Mouse (Mus musculus) layer of hippocampus, postnatal 36 days (tissue): ENCODE measurements around the gene Ikzf3. TPM values are rescaled to one million over a fixed set of nuclear protein-coding genes. Genes with fewer than 3 reads are reported as not detected.

Source experiments
- DNase-seq, 2 experiments: peaks; one replicate each; pipeline ENCODE4 v3.0.0; 2022
- total RNA-seq, 2 experiments: library from RNA; stranded (reverse); gene quantifications; 2 replicates each; pipeline ENCODE4 v1.2.3; 2021

Ikzf3 gene
- total RNA-seq, 2 experiments from 2014 or later = not detected

GRCm38 (mm10) chr11:98568326-98568725 lies 22.5 kb upstream of the Ikzf3 start:
- DNase-seq = no peak

GRCm38 (mm10) chr11:98563921-98564414 lies 18.1 kb upstream of the Ikzf3 start:
- DNase-seq = no peak

GRCm38 (mm10) chr11:98563025-98563424 lies 17.2 kb upstream of the Ikzf3 start:
- no peak for DNase-seq

- no peak for DNase-seq
These were observed 15.1 kb upstream of the Ikzf3 start for GRCm38 (mm10) chr11:98560942-98561341.

- DNase-seq = no peak
These were observed 9.4 kb upstream of the Ikzf3 start for GRCm38 (mm10) chr11:98555124-98555700.

- DNase-seq = no peak
These were observed 8.1 kb upstream of the Ikzf3 start for GRCm38 (mm10) chr11:98553966-98554365.

- peak; percentile 92 to 93 for DNase-seq
These were observed 5.4 kb upstream of the Ikzf3 start, which contains the start of gene Zpbp2 for GRCm38 (mm10) chr11:98550975-98551828. Zpbp2 (plus strand) TSS chr11:98551097.

- no peak for DNase-seq
These were observed 4.6 kb upstream of the Ikzf3 start for GRCm38 (mm10) chr11:98550311-98550974.

GRCm38 (mm10) chr11:98549363-98549762 lies 3.5 kb upstream of the Ikzf3 start:
- DNase-seq = no peak

- no peak for DNase-seq
These were observed 1.5 kb upstream of the Ikzf3 start for GRCm38 (mm10) chr11:98547308-98547693.

- no peak for DNase-seq
These were observed 887 bp upstream of the Ikzf3 start for GRCm38 (mm10) chr11:98546529-98547307.

- no peak for DNase-seq
These were observed 747 bp downstream of the Ikzf3 start for GRCm38 (mm10) chr11:98544890-98545677.

GRCm38 (mm10) chr11:98543414-98543813 lies 2.4 kb downstream of the Ikzf3 start:
- no peak for DNase-seq

GRCm38 (mm10) chr11:98542553-98542952 lies 3.3 kb downstream of the Ikzf3 start:
- DNase-seq = no peak

GRCm38 (mm10) chr11:98540319-98540718 lies 5.5 kb downstream of the Ikzf3 start:
- DNase-seq = no peak

GRCm38 (mm10) chr11:98537480-98538034 lies 8.3 kb downstream of the Ikzf3 start:
- no peak for DNase-seq

- DNase-seq = no peak
These were observed 18.9 kb downstream of the Ikzf3 start for GRCm38 (mm10) chr11:98526824-98527461.

- DNase-seq = no peak
These were observed 20.7 kb downstream of the Ikzf3 start for GRCm38 (mm10) chr11:98525140-98525539.

- no peak for DNase-seq
These were observed 25.4 kb downstream of the Ikzf3 start for GRCm38 (mm10) chr11:98520468-98520867.

- DNase-seq = no peak
These were observed 32.4 kb downstream of the Ikzf3 start for GRCm38 (mm10) chr11:98513356-98513936.
